Mouse (Mus musculus) olfactory bulb, adult 2 months (tissue): ENCODE data around the gene Ttl. TPM values are rescaled to one million over a fixed set of nuclear protein-coding genes. Genes with fewer than 3 reads are reported as not detected.

ENCODE experiments used
- H3K27ac ChIP-seq: fragments of 200-500 bp; 2 replicates; pipeline ENCODE4 v1.5.1; 2012; ENCODE audit warnings: low read depth, low read length; ENCODE audit not compliant: insufficient read depth
- H3K4me1 ChIP-seq: fragments of 200-500 bp; 2 replicates; pipeline ENCODE4 v1.6.1; 2012; ENCODE audit warnings: low read length; ENCODE audit not compliant: control insufficient read depth, insufficient read depth
- H3K4me3 ChIP-seq: fragments of 200-500 bp; 2 replicates; pipeline ENCODE4 v1.5.1; 2012; ENCODE audit warnings: mild to moderate bottlenecking, low read depth, low read length, moderate library complexity; ENCODE audit not compliant: insufficient read depth
- CTCF ChIP-seq: fragments of 200-500 bp; IDR thresholded peaks from 2 replicates; pipeline ENCODE4 v1.5.1; 2012; ENCODE audit warnings: low read depth, mild to moderate bottlenecking, low read length, moderate library complexity; ENCODE audit not compliant: insufficient read depth
- POLR2A ChIP-seq: fragments of 200-500 bp; IDR thresholded peaks from 2 replicates; pipeline ENCODE4 v1.6.1; 2012; ENCODE audit warnings: mild to moderate bottlenecking, low read depth, low read length, moderate library complexity; ENCODE audit not compliant: insufficient read depth
- WGBS: fragments of 180-500 bp; shearing (Covaris S2); methylation state at CpG from one replicate; pipeline ENCODE4 v1.1.7; 2018; 5-methylcytosine and 5-hydroxymethylcytosine counted together
- polyA plus RNA-seq: library from polyadenylated mRNA; stranded (reverse); fragments of >200 nt; gene quantifications from 2 replicates; pipeline ENCODE4 v1.2.4, GENCODE M21; 2012; ENCODE audit warnings: low replicate concordance; ENCODE audit not compliant: missing spikeins, insufficient read depth, insufficient read length

The Ttl gene
- polyA plus RNA-seq, 1 experiment: not detected

GRCm38 (mm10) chr2:129070296-129070695 is 4.6 kb downstream of the Ttl start:
- Histone ChIP-seq H3K4me3 (no peak overlapping the region), H3K4me1 (peaks cover 6% of the 10 kb centered on the region), H3K27ac (no peak overlapping the region)
- WGBS: 70% methylated on average over 3 of the region's 3 CpGs
- no peak for TF ChIP-seq CTCF
- no peak for TF ChIP-seq POLR2A

GRCm38 (mm10) chr2:129078313-129078712 is 12.6 kb downstream of the Ttl start:
- 89% methylated on average over 3 of the region's 3 CpGs for WGBS
- Histone ChIP-seq H3K4me3 (no peak overlapping the region), H3K27ac (no peak overlapping the region), H3K4me1 (no peaks in the 10 kb centered on the region)
- TF ChIP-seq CTCF: no peak
- no peak for TF ChIP-seq POLR2A

- no peak for TF ChIP-seq CTCF
- TF ChIP-seq POLR2A: no peak
- Histone ChIP-seq H3K4me3 (no peak overlapping the region), H3K4me1 (no peaks in the 10 kb centered on the region), H3K27ac (no peak overlapping the region)
- WGBS: 88% methylated on average over 2 of the region's 2 CpGs
Measured at GRCm38 (mm10) chr2:129079194-129079593, 13.5 kb downstream of the Ttl start.

GRCm38 (mm10) chr2:129081097-129081496 is 15.4 kb downstream of the Ttl start:
- no peak for TF ChIP-seq CTCF
- 0 out of 2 replicates have a peak, but pooled peaks have one; percentile 21 for TF ChIP-seq POLR2A
- no peaks in the 10 kb centered on the region for H3K4me1 ChIP-seq
- no peak overlapping the region for H3K27ac ChIP-seq
- WGBS: 68% methylated on average over 13 of the region's 13 CpGs
- H3K4me3 ChIP-seq: no peak overlapping the region

GRCm38 (mm10) chr2:129083514-129083913 is 17.8 kb downstream of the Ttl start:
- Histone ChIP-seq H3K4me3 (no peak overlapping the region), H3K4me1 (no peaks in the 10 kb centered on the region), H3K27ac (no peak overlapping the region)
- TF ChIP-seq CTCF: no peak
- no peak for TF ChIP-seq POLR2A
- WGBS: 92% methylated on average over 5 of the region's 5 CpGs

- TF ChIP-seq POLR2A (no peak), CTCF (peak; percentile 40; the same call in 1 of the 2 replicates)
- Histone ChIP-seq H3K4me1 (peaks cover 6% of the 10 kb centered on the region), H3K27ac (no peak overlapping the region), H3K4me3 (no peak overlapping the region)
- 44% methylated on average over 2 of the region's 2 CpGs for WGBS
Measured at GRCm38 (mm10) chr2:129084959-129085358, 19.2 kb downstream of the Ttl start.

- Histone ChIP-seq H3K27ac (no peak overlapping the region), H3K4me3 (no peak overlapping the region), H3K4me1 (peaks cover 18% of the 10 kb centered on the region)
- 97% methylated on average over 1 of the region's 1 CpGs for WGBS
- TF ChIP-seq POLR2A (no peak), CTCF (no peak)
Measured at GRCm38 (mm10) chr2:129087520-129087919, 21.8 kb downstream of the Ttl start.

- peak overlapping the region; percentile 55 for H3K27ac ChIP-seq
- no peak overlapping the region for H3K4me3 ChIP-seq
- H3K4me1 ChIP-seq: peaks cover 33% of the 10 kb centered on the region
- no peak for TF ChIP-seq CTCF
- no peak for TF ChIP-seq POLR2A
- 50% methylated on average over 4 of the region's 4 CpGs for WGBS
Measured at GRCm38 (mm10) chr2:129090370-129090769, 24.6 kb downstream of the Ttl start.

- TF ChIP-seq CTCF (no peak), POLR2A (no peak)
- peaks cover 33% of the 10 kb centered on the region for H3K4me1 ChIP-seq
- no peak overlapping the region for H3K27ac ChIP-seq
- WGBS: 77% methylated on average over 12 of the region's 12 CpGs
- no peak overlapping the region for H3K4me3 ChIP-seq
Measured at GRCm38 (mm10) chr2:129092810-129093209, 27.1 kb downstream of the Ttl start.

- WGBS: 72% methylated on average over 18 of the region's 18 CpGs
- Histone ChIP-seq H3K4me1 (peaks cover 33% of the 10 kb centered on the region), H3K4me3 (no peak overlapping the region), H3K27ac (no peak overlapping the region)
- TF ChIP-seq CTCF (no peak), POLR2A (no peak)
Measured at GRCm38 (mm10) chr2:129093926-129094724, 28.4 kb downstream of the Ttl start.
